Mouse (Mus musculus) megakaryocyte, embryonic 14.5 days (primary cell): ENCODE results near the gene 4930447C04Rik. TPM values are rescaled to one million over a fixed set of nuclear protein-coding genes. Genes with fewer than 3 reads are reported as not detected.

ENCODE experiments used
- H3K27me3 ChIP-seq: replicated peaks from 2 replicates; pipeline ENCODE3; 2012; ENCODE audit warnings: inconsistent platforms
- H3K36me3 ChIP-seq: replicated peaks from 2 replicates; pipeline ENCODE3; 2012; ENCODE audit warnings: low read length, inconsistent platforms, mixed read lengths
- H3K4me1 ChIP-seq: 2 replicates; pipeline ENCODE4 v1.6.1; 2012; ENCODE audit warnings: inconsistent platforms
- H3K4me3 ChIP-seq: replicated peaks from 2 replicates; pipeline ENCODE3; 2012; ENCODE audit warnings: moderate library complexity, mild to moderate bottlenecking, inconsistent platforms
- H3K9me3 ChIP-seq: 2 replicates; pipeline ENCODE4 v1.6.1; 2012; ENCODE audit warnings: inconsistent platforms
- FLI1 ChIP-seq: IDR thresholded peaks from 2 replicates; pipeline ENCODE4 v1.6.1; 2012; ENCODE audit warnings: low read length, inconsistent platforms, mixed read lengths
- GATA1 ChIP-seq: IDR thresholded peaks from 3 replicates; pipeline ENCODE4 v1.6.1; 2012; ENCODE audit warnings: mixed read lengths, low read length, inconsistent platforms, borderline replicate concordance
- polyA plus RNA-seq: library from polyadenylated mRNA; stranded (reverse); fragments of >175 nt; gene quantifications from 2 replicates; pipeline ENCODE4 v1.2.3, GENCODE M21; 2012; ENCODE audit warnings: low replicate concordance; ENCODE audit not compliant: insufficient read depth

The 4930447C04Rik gene
- polyA plus RNA-seq, 1 experiment, result not detected

- H3K4me3 ChIP-seq, result no peak overlapping the region
- TF ChIP-seq FLI1, result no peak
- no peak for TF ChIP-seq GATA1
- no peaks in the 10 kb centered on the region for H3K9me3 ChIP-seq
- H3K4me1 ChIP-seq, result peaks cover 11% of the 10 kb centered on the region
- peaks cover 60% of the 10 kb centered on the region for H3K27me3 ChIP-seq
- H3K36me3 ChIP-seq, result no peaks in the 10 kb centered on the region
Observed at GRCm38 (mm10) chr12:72936751-72937150, 3.8 kb downstream of the 4930447C04Rik start.

GRCm38 (mm10) chr12:72917159-72917993 lies 23.2 kb downstream of the 4930447C04Rik start:
- TF ChIP-seq GATA1 (no peak), FLI1 (no peak)
- peaks cover 5% of the 10 kb centered on the region for H3K9me3 ChIP-seq
- no peaks in the 10 kb centered on the region for H3K4me1 ChIP-seq
- H3K27me3 ChIP-seq, result peaks cover 3% of the 10 kb centered on the region
- H3K4me3 ChIP-seq, result no peak overlapping the region
- no peaks in the 10 kb centered on the region for H3K36me3 ChIP-seq

- no peak for TF ChIP-seq GATA1
- TF ChIP-seq FLI1, result no peak
- Histone ChIP-seq H3K4me3 (peak overlapping the region; percentile 26), H3K27me3 (peaks cover 47% of the 10 kb centered on the region)
Observed at GRCm38 (mm10) chr12:72854377-72855032, 86.1 kb downstream of the 4930447C04Rik start.

GRCm38 (mm10) chr12:72853406-72854076 lies 87.0 kb downstream of the 4930447C04Rik start:
- Histone ChIP-seq H3K4me3 (no peak overlapping the region), H3K9me3 (no peaks in the 10 kb centered on the region), H3K36me3 (no peaks in the 10 kb centered on the region), H3K27me3 (peaks cover 52% of the 10 kb centered on the region), H3K4me1 (peaks cover 6% of the 10 kb centered on the region)
- TF ChIP-seq GATA1, result no peak
- TF ChIP-seq FLI1, result no peak

More at GRCm38 (mm10) chr12:72854377-72855032, 86.1 kb downstream of the 4930447C04Rik start:
- Histone ChIP-seq H3K9me3 (no peaks in the 10 kb centered on the region; the same call in 1 of the 2 replicates), H3K4me1 (peaks cover 6% of the 10 kb centered on the region), H3K36me3 (no peaks in the 10 kb centered on the region)

- TF ChIP-seq GATA1, result no peak
- Histone ChIP-seq H3K4me3 (no peak overlapping the region), H3K9me3 (no peaks in the 10 kb centered on the region), H3K27me3 (peaks cover 55% of the 10 kb centered on the region), H3K36me3 (no peaks in the 10 kb centered on the region), H3K4me1 (peaks cover 16% of the 10 kb centered on the region)
Observed at GRCm38 (mm10) chr12:72852264-72852663, 88.3 kb downstream of the 4930447C04Rik start.

- H3K9me3 ChIP-seq, result no peaks in the 10 kb centered on the region
- no peak overlapping the region for H3K4me3 ChIP-seq
- TF ChIP-seq FLI1 (no peak), GATA1 (no peak)
- H3K36me3 ChIP-seq, result no peaks in the 10 kb centered on the region
- H3K27me3 ChIP-seq, result peaks cover 41% of the 10 kb centered on the region
- H3K4me1 ChIP-seq, result peaks cover 17% of the 10 kb centered on the region
Observed at GRCm38 (mm10) chr12:72850146-72850545, 90.4 kb downstream of the 4930447C04Rik start.

GRCm38 (mm10) chr12:72847725-72848124 lies 92.8 kb downstream of the 4930447C04Rik start:
- Histone ChIP-seq H3K4me3 (peak overlapping the region; percentile 82), H3K9me3 (no peaks in the 10 kb centered on the region), H3K36me3 (no peaks in the 10 kb centered on the region), H3K27me3 (peaks cover 19% of the 10 kb centered on the region), H3K4me1 (peaks cover 29% of the 10 kb centered on the region)
- TF ChIP-seq GATA1, result no peak
- TF ChIP-seq FLI1, result no peak

GRCm38 (mm10) chr12:72845946-72846345 lies 94.6 kb downstream of the 4930447C04Rik start:
- TF ChIP-seq GATA1 (no peak), FLI1 (no peak)
- H3K36me3 ChIP-seq, result no peaks in the 10 kb centered on the region
- H3K27me3 ChIP-seq, result peaks cover 17% of the 10 kb centered on the region
- peaks cover 29% of the 10 kb centered on the region for H3K4me1 ChIP-seq
- H3K4me3 ChIP-seq, result no peak overlapping the region
- peaks cover 15% of the 10 kb centered on the region for H3K9me3 ChIP-seq

GRCm38 (mm10) chr12:72843973-72844620 lies 96.5 kb downstream of the 4930447C04Rik start:
- no peak for TF ChIP-seq GATA1
- 0 out of 2 replicates have a peak, but pooled peaks have one; percentile 38 for TF ChIP-seq FLI1
- H3K36me3 ChIP-seq, result no peaks in the 10 kb centered on the region
- peaks cover 29% of the 10 kb centered on the region for H3K4me1 ChIP-seq
- peaks cover 5% of the 10 kb centered on the region for H3K27me3 ChIP-seq
- H3K9me3 ChIP-seq, result peaks cover 24% of the 10 kb centered on the region
- peak overlapping the region; percentile 86 for H3K4me3 ChIP-seq

- peaks cover 29% of the 10 kb centered on the region for H3K4me1 ChIP-seq
- H3K36me3 ChIP-seq, result no peaks in the 10 kb centered on the region
- peaks cover 28% of the 10 kb centered on the region for H3K9me3 ChIP-seq
- H3K4me3 ChIP-seq, result peak overlapping the region; percentile 86
- H3K27me3 ChIP-seq, result peaks cover 6% of the 10 kb centered on the region
- TF ChIP-seq GATA1, result no peak
- TF ChIP-seq FLI1, result no peak
Observed at GRCm38 (mm10) chr12:72843555-72843954, 97.0 kb downstream of the 4930447C04Rik start.
